Mouse (Mus musculus): ENCODE measurements around the gene Olfr76.

DNA sequence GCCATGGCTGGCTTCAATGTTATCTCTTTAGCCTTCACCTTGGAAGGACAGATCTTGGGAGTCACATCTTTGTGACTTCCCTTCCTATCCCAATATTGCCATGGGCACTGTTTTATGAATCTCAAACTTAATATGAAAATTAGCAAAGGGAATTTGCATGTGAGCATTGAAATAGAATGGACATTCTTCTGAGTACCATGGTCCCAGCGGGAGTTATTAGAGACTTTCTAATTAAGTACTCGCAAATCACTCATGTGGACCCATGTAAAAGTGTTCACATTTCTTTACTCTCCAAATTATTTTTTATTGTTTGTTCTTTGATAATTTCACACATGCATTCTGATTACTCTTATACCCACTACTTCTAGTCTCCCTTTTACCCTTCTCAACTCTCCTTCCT, 19.8 kb downstream of the Olfr76 start, which contains the start of gene Olfr1427:
- TF ChIP-seq CTCF (IDR thresholded peaks at IDR 0.05; ENCODE audit: low read depth), result no peak
- TF ChIP-seq EP300 (IDR thresholded peaks at IDR 0.05; ENCODE audit: low read depth), result no peak
